Mouse (Mus musculus): ENCODE results near the gene Arl4c. TPM values are rescaled to one million over a fixed set of nuclear protein-coding genes. Genes with fewer than 3 reads are reported as not detected.

Arl4c gene
- polyA plus RNA-seq, 1 experiment from 2014 or later: 22.3 TPM

DNA sequence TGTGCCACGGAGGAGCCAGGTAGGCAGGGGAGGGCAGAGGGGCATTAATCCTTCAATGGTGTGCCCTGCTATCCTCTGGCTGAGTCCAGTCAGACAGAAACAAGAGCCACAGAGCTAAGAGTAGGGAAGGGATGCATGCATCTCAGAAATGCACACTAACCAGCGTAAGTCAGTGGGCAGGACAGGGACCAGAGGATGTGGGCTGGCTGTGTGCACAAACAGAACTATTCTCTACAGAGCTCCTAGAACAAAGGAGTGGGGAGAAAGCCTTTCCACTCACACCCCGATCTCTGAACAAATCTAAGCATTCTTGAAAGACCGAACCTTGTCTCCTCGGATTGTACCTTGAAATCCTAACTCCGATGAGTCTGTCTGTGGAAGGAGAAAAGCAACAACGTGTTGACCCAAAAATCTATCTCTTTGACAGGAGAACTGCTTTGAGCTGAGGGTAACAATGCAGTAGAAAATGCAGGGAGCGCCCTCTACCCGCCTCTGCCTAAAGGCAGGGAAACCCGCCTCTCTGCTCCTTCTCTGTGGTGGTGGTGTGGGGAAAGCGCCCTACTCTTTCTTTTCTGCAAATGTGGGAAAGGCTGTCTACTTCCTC lies 18.7 kb upstream of the Arl4c start:
- H3K27ac ChIP-seq: no peak overlapping the region
- no peaks in the 10 kb centered on the region for H3K36me3 ChIP-seq (replicated peaks)
- no peak for DNase-seq (ENCODE audit: extremely low spot score, low spot score)
- H3K9me3 ChIP-seq: 0 out of 2 replicates have a peak, but pooled peaks cover 3% of the 10 kb centered on the region
- no peaks in the 10 kb centered on the region for H3K27me3 ChIP-seq (ENCODE audit: poor library complexity, severe bottlenecking)
- no peak overlapping the region for H3K4me3 ChIP-seq
- WGBS: 47% methylated on average over 11 of the region's 11 CpGs
- peaks cover 7% of the 10 kb centered on the region for H3K4me1 ChIP-seq

DNA sequence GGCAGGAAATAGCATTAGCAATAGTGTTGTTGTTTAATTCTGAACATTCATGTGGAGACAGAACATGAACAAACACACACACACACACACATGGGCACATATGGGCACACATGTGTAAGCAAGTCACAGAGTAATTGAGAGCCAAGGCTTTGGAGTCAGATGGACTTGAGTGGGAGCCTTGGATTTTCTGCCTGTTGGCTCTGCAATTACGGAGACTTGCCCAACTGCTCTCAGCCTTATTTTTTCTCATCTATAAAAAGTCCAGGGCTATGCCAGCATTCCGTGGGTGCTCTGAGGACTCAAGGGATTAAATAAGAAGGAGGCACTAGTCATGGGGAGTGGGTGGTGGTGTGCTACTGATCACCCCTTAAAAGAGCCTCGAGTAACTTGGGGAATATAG lies 16.5 kb upstream of the Arl4c start:
- Histone ChIP-seq H3K27ac (no peak overlapping the region), H3K9me3 (0 out of 2 replicates have a peak, but pooled peaks cover 3% of the 10 kb centered on the region), H3K4me1 (peaks cover 7% of the 10 kb centered on the region), H3K36me3 (replicated peaks) (no peaks in the 10 kb centered on the region), H3K27me3 (ENCODE audit: poor library complexity, severe bottlenecking) (no peaks in the 10 kb centered on the region), H3K4me3 (no peak overlapping the region)
- DNase-seq (ENCODE audit: extremely low spot score, low spot score): no peak
- 84% methylated on average over 3 of the region's 3 CpGs for WGBS

DNA sequence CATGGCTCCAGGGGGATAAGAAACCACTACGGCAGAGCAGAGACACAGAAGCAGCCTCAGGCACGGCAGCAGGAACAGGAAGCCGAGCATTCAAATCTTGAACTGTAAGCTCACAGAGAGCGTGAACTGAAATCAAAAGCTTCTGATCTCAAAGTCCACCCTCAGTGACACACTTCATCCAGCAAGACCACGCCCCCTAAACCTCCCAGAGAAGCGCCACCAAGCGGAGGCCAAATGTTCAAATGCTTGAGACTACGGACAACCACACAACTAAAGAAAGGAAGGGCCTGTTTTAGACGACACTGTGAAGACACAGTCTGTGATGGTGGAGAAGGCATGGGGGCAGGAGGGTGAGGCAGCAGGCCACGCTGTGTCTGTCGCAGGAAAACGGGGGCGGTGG lies 15.7 kb upstream of the Arl4c start:
- Histone ChIP-seq H3K4me3 (no peak overlapping the region), H3K27ac (no peak overlapping the region), H3K27me3 (ENCODE audit: poor library complexity, severe bottlenecking) (no peaks in the 10 kb centered on the region), H3K9me3 (0 out of 2 replicates have a peak, but pooled peaks cover 3% of the 10 kb centered on the region), H3K4me1 (peaks cover 7% of the 10 kb centered on the region), H3K36me3 (replicated peaks) (no peaks in the 10 kb centered on the region)
- 85% methylated on average over 13 of the region's 13 CpGs for WGBS
- DNase-seq (ENCODE audit: extremely low spot score, low spot score): no peak

DNA sequence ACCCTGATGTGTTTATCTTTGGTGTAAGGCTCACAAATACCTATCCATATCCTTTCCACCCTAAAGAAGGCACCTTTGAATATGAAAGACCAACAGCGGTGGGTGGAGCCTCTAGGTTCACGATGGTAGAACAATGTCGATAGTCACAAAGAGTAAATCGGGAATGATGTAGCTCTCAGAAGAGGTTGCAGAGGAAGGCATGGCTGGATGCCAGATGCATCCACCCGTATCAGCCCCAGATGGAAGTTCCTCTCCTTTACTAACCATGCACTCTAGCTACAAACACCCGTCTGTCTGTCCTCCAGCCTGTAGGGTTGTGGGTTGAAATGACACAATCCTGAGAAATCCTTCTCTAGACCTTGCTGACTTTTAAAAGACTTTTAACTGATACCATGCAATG lies 10.0 kb upstream of the Arl4c start:
- Histone ChIP-seq H3K27ac (no peak overlapping the region), H3K27me3 (ENCODE audit: poor library complexity, severe bottlenecking) (peaks cover 8% of the 10 kb centered on the region; the same call in 1 of the 2 replicates), H3K4me1 (peaks cover 16% of the 10 kb centered on the region), H3K9me3 (no peaks in the 10 kb centered on the region), H3K36me3 (replicated peaks) (no peaks in the 10 kb centered on the region), H3K4me3 (no peak overlapping the region)
- 92% methylated on average over 6 of the region's 6 CpGs for WGBS
- DNase-seq (ENCODE audit: extremely low spot score, low spot score): no peak

DNA sequence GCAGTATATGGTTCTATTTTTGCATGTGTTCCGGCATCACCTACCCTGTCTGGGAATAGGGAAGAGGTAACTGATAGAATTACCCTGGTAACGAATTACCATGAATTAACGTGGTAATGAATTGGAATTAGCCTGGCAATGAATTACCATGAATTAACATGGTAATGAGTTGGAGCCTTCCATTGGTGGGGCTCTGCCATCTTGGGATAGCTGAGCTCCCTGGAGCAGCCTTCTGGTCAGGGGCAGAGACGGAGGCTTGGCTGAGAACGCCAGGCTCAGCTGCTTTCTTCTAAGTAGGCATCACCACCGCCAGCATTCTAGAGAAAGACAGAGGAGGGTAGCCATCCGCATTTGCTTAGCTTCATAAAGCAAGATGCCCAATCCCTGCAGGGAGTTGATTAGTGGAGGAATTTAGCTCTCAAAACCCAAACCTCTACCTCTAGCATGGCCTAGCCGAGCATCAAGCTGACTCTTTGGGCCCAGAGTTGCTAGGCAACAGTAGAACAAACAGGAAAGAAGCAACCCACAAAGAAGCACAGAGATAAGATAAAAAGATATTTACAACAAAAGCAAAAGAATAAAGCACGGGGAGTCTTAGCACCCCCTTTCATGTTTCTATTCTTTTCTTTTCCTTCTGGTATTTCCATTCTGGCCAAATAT lies 6.8 kb upstream of the Arl4c start:
- WGBS: 79% methylated on average over 9 of the region's 9 CpGs
- H3K4me1 ChIP-seq: peaks cover 34% of the 10 kb centered on the region

DNA sequence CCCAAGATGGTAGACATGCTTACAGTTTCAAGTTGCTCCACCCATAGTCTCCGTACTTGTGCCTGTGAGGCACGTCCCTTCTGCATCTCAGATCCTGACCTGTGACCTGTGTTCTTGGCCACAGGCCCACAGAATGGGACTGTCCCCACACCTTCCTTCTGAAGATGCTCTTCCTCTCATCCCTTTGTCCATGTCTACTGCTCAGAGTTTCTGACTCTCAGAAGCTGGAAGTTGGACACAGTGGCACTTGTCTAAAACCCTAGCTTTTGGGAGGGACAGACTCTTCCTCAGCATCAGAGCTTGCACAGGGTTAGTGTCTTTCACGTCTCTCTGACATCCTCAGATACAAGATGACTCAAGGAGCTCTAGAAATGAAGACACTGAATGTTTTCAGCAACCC lies 6.2 kb upstream of the Arl4c start:
- Histone ChIP-seq H3K4me3 (no peak overlapping the region), H3K4me1 (peaks cover 36% of the 10 kb centered on the region), H3K27ac (no peak overlapping the region), H3K27me3 (ENCODE audit: poor library complexity, severe bottlenecking) (peaks cover 21% of the 10 kb centered on the region), H3K9me3 (no peaks in the 10 kb centered on the region), H3K36me3 (replicated peaks) (no peaks in the 10 kb centered on the region)
- no peak for DNase-seq (ENCODE audit: extremely low spot score, low spot score)
- 79% methylated on average over 3 of the region's 3 CpGs for WGBS

More for the DNA sequence above, 6.8 kb upstream of the Arl4c start:
- Histone ChIP-seq H3K36me3 (replicated peaks) (no peaks in the 10 kb centered on the region), H3K27me3 (ENCODE audit: poor library complexity, severe bottlenecking) (peaks cover 15% of the 10 kb centered on the region), H3K27ac (no peak overlapping the region), H3K4me3 (no peak overlapping the region), H3K9me3 (no peaks in the 10 kb centered on the region)
- DNase-seq (ENCODE audit: extremely low spot score, low spot score): no peak

DNA sequence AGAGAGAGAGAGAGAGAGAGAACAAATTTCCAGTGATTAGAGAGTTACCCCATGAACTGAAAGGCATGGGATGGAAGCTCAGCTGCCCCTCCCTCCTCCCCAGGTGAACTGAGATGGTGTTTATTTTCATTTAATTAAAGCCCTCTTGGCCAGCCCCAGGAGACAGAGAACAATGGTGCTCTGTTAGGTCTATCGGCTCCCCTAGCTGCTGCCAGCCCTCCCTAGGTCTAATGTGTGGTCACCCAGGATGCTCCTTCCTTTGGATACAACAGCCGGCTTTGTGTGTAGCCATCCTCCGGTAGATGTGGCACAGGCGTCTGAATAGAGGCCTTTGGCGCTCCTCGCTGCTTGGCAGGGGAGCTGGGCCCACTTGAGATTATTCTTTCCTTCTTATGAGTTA lies 5.5 kb upstream of the Arl4c start:
- Histone ChIP-seq H3K4me1 (peaks cover 43% of the 10 kb centered on the region), H3K27me3 (ENCODE audit: poor library complexity, severe bottlenecking) (peaks cover 27% of the 10 kb centered on the region), H3K4me3 (no peak overlapping the region), H3K27ac (no peak overlapping the region), H3K36me3 (replicated peaks) (no peaks in the 10 kb centered on the region), H3K9me3 (no peaks in the 10 kb centered on the region)
- 26% methylated on average over 6 of the region's 6 CpGs for WGBS
- no peak for DNase-seq (ENCODE audit: extremely low spot score, low spot score)

DNA sequence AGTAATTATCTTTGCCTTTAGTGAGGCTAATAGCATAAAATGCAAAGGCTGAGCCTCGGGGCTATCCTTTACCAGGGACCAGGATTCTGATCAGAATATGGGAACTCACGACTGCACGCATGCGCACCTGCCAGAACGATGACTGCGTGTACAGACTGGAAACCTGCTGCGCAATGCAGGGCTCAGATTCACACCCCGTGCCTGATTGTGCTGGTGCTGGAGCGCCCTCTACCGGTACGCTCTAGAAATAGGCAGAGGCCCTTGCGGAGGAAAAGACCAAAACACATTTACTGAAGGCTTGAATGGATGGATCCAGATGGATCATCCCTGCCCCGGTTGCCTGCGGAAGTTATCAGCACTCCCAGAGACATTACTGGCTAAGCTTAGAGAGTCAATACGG lies 3.8 kb upstream of the Arl4c start:
- Histone ChIP-seq H3K27me3 (ENCODE audit: poor library complexity, severe bottlenecking) (peaks cover 27% of the 10 kb centered on the region), H3K9me3 (no peaks in the 10 kb centered on the region)

DNA sequence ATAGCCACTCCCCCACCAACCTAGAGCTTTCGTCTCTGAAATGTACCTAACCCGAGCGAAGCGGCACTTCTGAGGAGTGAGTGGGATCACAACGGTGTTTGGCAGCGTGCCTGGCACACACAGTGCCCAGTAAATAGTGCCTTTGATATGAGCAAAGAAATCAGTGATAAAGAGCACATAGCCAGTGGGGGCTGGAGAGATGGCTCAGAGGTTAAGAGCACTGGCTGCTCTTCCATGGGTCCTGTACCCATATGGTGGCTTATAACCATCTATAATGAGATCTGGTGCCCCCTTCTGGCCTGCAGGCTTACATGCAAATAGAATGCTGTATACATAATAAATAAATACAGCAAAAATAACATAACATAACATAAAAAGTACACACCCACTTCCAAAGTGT lies 3.0 kb upstream of the Arl4c start:
- no peak overlapping the region for H3K27ac ChIP-seq
- H3K9me3 ChIP-seq: no peaks in the 10 kb centered on the region
- peak; percentile 51 for DNase-seq (ENCODE audit: extremely low spot score, low spot score)
- 64% methylated on average over 6 of the region's 6 CpGs for WGBS
- no peaks in the 10 kb centered on the region for H3K36me3 ChIP-seq (replicated peaks)
- peaks cover 27% of the 10 kb centered on the region for H3K27me3 ChIP-seq (ENCODE audit: poor library complexity, severe bottlenecking)
- H3K4me1 ChIP-seq: peaks cover 56% of the 10 kb centered on the region
- H3K4me3 ChIP-seq: no peak overlapping the region

More for the DNA sequence above, 3.8 kb upstream of the Arl4c start:
- WGBS: 1% methylated on average over 15 of the region's 15 CpGs
- H3K27ac ChIP-seq: peak overlapping the region; percentile 65
- H3K4me3 ChIP-seq: peak overlapping the region; percentile 24
- DNase-seq (ENCODE audit: extremely low spot score, low spot score): peak; percentile 93
- H3K36me3 ChIP-seq (replicated peaks): no peaks in the 10 kb centered on the region
- peaks cover 50% of the 10 kb centered on the region for H3K4me1 ChIP-seq

DNA sequence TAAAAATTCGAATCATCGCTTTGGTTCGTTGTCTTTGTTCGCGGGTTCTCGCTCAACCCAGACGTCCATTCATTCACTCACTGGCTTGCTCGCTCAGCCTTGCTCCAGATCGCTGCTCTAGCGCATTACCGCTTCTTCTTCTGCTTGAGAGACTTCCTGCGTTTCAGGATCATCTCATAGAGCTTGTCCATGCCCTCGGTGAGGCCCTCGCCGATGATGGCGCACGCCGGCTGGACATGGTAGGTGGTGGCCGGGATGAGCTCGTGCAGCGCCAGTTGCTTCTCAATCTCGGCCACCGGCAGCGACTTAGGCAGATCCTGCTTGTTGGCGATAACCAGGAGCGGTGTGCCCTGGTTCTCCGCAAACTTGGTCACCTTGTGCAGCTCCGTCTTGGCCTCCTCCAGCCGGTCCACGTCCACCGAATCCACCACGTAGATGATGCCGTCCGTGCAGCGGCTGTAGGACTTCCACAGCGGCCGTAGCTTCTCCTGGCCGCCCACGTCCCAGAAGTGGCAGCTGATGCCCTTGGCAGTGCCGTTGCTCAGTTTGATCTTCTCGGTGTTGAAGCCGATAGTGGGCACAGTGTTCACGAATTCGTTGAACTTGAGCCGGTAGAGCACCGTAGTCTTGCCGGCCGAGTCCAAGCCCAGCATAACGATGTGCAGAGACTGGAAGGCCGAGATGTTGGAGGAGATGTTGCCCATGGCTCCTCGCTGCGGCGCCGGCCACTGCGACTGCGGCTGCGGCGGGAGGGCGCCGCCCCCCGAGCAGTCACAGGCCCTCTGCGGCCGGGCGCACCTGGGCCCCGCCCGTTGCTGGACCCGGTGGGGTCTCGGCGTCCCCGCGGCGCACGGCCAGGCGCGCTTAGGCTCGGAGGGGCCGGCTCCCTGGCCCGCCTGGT lies 810 bp downstream of the Arl4c start:
- H3K4me1 ChIP-seq: peaks cover 66% of the 10 kb centered on the region
- under 1% methylated on average over 77 of the region's 78 CpGs for WGBS
- peak; percentile 64 for DNase-seq (ENCODE audit: extremely low spot score, low spot score)
- H3K27ac ChIP-seq: peak overlapping the region; percentile 99
- H3K27me3 ChIP-seq (ENCODE audit: poor library complexity, severe bottlenecking): peaks cover 19% of the 10 kb centered on the region
- peaks cover 26% of the 10 kb centered on the region for H3K36me3 ChIP-seq (replicated peaks)
- H3K9me3 ChIP-seq: no peaks in the 10 kb centered on the region
- peak overlapping the region; percentile 95 for H3K4me3 ChIP-seq

DNA sequence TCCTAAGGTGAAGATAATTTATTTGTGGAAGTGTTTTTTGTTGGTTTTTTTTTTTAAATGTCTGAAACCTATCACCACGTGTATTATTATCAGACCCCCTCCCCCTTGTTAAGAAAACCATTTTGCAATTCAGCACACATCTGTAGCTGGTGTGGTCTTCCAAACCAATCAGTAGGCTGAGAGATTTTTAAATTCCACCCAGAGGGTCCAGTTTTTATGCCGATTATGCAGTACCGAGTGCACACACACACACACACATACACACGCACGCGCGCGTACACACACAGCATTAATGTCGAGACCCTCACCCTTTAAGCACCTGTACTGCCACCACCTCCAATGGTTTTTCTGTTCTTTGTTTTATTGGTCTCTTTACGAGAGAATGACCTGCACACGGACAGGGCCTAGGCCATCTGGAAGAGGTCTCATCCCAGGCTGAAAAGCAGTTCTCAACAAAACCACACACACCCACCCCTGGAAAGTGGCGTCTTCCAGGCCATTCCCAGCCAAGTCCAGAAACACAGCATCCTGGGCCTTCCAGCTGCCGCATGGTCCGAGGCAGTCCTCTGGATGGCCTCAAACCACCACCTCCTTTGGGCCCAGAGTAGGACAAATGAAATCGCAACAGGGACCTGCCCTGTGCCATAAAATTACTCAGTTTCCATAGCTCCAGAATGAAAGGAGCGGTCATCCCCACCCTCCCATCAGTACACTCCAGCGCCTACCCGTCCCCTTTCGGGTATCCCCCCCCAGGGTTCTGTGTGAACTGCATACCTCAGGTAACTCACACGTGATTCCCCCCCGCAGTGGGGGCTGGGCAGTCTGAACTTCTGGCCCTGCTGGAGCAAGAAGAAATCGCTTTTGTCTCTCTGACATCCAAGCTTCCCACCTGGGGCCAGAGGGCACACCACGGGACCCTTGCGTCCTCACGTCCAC lies 1.9 kb downstream of the Arl4c start:
- H3K4me3 ChIP-seq: peak overlapping the region; percentile 95
- H3K4me1 ChIP-seq: peaks cover 55% of the 10 kb centered on the region
- peaks cover 27% of the 10 kb centered on the region for H3K36me3 ChIP-seq (replicated peaks)
- peak; percentile 61 for DNase-seq (ENCODE audit: extremely low spot score, low spot score)
- H3K27me3 ChIP-seq (ENCODE audit: poor library complexity, severe bottlenecking): peaks cover 19% of the 10 kb centered on the region
- 3% methylated on average over 25 of the region's 25 CpGs for WGBS
- H3K9me3 ChIP-seq: no peaks in the 10 kb centered on the region
- peak overlapping the region; percentile 99 for H3K27ac ChIP-seq

DNA sequence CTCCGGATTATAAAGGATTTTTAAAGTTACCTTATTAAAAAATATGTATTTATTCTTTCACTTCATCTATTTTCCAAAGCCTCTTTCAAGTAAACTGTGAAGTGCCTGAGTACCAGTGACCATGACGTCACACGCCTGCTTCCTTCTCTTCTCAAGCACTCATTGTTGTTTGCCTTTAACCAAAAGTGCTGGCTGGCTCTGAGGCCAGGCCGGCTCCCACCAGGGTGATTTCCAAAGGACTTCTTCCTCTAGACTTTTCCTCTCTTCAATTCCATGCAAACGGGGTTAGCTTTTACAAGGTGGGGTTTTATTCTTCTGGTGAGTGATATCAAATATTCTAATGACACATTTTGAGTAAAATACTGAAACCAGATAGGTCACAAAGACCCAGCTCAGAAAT lies 2.6 kb downstream of the Arl4c start:
- Histone ChIP-seq H3K4me3 (peak overlapping the region; percentile 95), H3K4me1 (peaks cover 52% of the 10 kb centered on the region), H3K9me3 (no peaks in the 10 kb centered on the region), H3K36me3 (replicated peaks) (peaks cover 28% of the 10 kb centered on the region), H3K27ac (peak overlapping the region; percentile 99), H3K27me3 (ENCODE audit: poor library complexity, severe bottlenecking) (peaks cover 19% of the 10 kb centered on the region)
- WGBS: 14% methylated on average over 5 of the region's 5 CpGs
- peak; percentile 64 for DNase-seq (ENCODE audit: extremely low spot score, low spot score)
